Mouse (Mus musculus) lung, adult 18-20 months (tissue): Measurements from ENCODE around the gene Gm49384.

Source experiments
- DNase-seq, 2 experiments: peaks; one replicate each; pipeline ENCODE4 v3.0.0; 2022; ENCODE audit warnings: mixed read lengths in 2 of 2

The Gm49384 gene

GRCm38 (mm10) chr12:69204052-69204833, at the start of gene Gm49384:
TSS of gene Gm49384 (minus strand) at chr12:69204267.
- DNase-seq: no peak

DNA sequence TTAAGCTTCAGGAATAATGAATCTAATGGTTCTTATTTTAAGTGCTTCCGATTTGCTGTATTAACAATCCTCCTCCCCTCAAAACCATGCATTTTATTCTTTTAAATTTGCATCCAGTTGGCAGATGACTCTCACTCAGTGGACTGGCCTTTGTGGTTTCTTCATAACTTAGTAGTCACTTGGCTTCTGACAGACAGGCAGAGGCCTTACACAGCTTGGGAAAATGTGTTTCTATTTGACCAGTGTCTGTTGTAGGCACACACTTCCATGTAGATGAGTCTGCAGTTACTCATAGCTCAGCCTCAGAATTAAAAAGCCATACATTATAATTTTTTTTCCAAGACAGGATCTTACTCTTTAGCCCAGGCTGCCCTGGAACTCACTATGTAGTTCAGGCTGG, 49.7 kb upstream of the Gm49384 start:
- no peak for DNase-seq

GRCm38 (mm10) chr12:69250756-69251155, 46.7 kb upstream of the Gm49384 start:
- DNase-seq: no peak

GRCm38 (mm10) chr12:69249766-69250165, 45.7 kb upstream of the Gm49384 start:
- no peak for DNase-seq

GRCm38 (mm10) chr12:69241771-69242431, 37.8 kb upstream of the Gm49384 start:
- DNase-seq: peak; percentile 70 to 78

- no peak for DNase-seq
Measured at GRCm38 (mm10) chr12:69241405-69241770, 37.3 kb upstream of the Gm49384 start.

DNA sequence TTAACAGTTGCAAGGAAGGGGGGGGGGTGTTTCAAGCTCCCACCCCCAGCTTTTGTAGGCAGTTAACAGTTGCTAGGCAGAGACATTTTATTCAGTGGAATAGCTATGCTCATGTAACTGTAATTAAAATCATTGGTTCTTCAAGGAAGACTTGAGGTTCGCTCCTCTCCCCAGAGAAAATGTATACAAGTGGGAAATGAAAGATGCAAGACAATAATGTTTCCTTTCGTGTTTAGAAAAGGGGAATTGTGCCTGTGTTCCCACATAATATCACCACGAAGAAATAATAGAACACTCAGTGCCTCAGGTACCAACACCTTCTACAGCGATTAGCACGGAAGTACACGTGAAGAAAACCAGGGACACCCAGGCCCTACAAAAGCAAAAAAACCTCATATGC, 36.8 kb upstream of the Gm49384 start, which contains the start of gene Klhdc1:
Klhdc1 (plus strand) TSS at position 301 of the 400 bp plus-strand sequence.
- no peak for DNase-seq

DNA sequence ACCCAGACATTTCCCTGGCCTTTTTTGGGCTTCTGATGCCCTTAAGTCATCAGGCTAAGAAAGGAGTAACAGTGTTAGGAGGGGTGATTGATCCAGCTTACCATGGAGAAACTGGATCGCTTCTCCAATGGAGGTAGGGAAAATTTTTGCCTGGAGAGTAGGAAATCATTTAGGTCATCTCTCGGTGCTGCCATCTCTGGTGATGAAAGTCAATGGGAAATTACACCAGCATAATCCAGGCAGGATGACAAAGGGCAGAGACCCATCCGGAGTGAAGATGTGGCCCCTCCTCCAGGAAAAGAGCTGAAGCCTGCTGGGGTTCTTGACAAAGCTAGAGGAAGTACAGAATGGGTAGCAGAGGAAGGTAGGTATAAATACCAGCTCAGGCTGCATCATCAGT, 34.2 kb upstream of the Gm49384 start:
- DNase-seq: no peak

GRCm38 (mm10) chr12:69235782-69236181, 31.7 kb upstream of the Gm49384 start:
- DNase-seq: peak in 1 of 2 experiments; percentile 20

DNA sequence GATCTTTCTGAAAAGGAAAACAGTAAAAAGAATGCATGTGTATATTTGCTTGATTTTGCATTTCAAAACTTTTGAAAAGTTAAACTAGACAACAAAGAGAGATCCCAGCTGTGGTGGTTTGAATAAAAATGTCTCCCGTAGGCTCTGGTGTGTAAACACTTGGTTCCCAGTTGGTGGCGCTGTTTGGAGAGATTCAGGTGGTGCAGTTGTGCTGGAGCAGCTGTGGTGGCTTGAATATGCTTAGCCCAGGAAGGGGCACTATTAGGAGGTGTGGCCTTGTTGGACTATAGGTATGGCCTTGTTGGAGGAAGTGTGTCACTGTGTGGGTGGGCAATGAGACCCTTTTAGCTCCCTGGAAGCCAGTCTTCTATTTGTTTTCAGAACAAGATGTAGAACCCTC, 25.2 kb upstream of the Gm49384 start:
- DNase-seq: peak in 1 of 2 experiments; percentile 23

GRCm38 (mm10) chr12:69227776-69228466, 23.9 kb upstream of the Gm49384 start, which contains the start of gene Pole2:
TSS of gene Pole2 (minus strand) at chr12:69228195.
- DNase-seq: peak; percentile 86 to 89

DNA sequence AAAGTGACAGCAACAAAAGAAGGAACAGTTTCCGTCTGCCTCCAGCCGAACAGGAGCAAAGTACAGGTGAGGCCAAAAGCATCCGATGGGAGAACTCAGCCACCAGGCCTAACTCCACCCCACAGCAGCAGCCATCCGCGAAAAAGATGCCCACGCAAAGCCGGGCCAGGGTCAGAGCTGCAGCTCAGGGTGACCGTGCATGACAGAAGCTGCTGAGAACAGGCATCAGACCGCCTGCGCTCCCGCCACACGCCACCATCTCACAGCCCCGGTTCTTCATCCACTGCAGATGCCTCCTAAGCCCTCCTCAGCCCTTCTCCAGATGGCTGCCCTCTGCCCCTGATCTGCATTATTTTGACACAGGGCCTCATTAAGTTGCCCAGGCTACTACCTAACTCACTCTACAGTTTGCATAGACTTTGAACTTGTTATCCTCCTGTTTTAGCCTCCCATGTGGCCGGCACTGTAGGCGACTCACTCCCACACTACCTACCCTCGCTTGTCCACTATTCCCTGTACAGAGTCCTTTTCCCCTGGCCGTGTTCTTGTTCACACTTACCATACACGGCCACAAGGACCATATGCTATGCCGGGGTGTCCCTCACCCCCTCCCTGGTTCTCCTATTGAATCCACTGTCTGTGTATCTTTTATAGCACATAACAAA, 16.7 kb upstream of the Gm49384 start:
- DNase-seq: no peak

- no peak for DNase-seq
Measured at GRCm38 (mm10) chr12:69216587-69216986, 12.5 kb upstream of the Gm49384 start.

- peak; percentile 56 to 59 for DNase-seq
Measured at GRCm38 (mm10) chr12:69215000-69215785, 11.1 kb upstream of the Gm49384 start.

GRCm38 (mm10) chr12:69214393-69214792, 10.3 kb upstream of the Gm49384 start:
- no peak for DNase-seq

GRCm38 (mm10) chr12:69213186-69213777, 9.2 kb upstream of the Gm49384 start:
- DNase-seq: no peak

DNA sequence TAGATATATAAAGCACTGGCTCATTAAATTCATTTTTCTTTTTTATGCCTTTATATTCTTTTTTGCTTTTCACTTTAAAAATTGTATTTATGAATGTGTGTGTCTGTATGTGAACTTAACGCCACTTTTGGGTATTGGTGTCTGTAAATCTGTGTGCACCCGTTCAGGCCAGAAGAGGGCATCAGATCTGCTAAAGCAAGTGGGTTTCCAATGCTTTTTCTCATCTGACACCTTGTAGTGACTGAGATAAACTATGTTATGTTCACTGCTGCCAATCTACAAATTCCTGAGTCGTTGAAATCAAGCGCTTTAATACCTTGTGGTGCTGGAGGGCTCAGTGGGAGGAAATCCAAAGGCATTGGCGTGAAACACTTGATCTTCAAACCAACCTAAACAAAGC, 7.0 kb upstream of the Gm49384 start:
- no peak for DNase-seq

DNA sequence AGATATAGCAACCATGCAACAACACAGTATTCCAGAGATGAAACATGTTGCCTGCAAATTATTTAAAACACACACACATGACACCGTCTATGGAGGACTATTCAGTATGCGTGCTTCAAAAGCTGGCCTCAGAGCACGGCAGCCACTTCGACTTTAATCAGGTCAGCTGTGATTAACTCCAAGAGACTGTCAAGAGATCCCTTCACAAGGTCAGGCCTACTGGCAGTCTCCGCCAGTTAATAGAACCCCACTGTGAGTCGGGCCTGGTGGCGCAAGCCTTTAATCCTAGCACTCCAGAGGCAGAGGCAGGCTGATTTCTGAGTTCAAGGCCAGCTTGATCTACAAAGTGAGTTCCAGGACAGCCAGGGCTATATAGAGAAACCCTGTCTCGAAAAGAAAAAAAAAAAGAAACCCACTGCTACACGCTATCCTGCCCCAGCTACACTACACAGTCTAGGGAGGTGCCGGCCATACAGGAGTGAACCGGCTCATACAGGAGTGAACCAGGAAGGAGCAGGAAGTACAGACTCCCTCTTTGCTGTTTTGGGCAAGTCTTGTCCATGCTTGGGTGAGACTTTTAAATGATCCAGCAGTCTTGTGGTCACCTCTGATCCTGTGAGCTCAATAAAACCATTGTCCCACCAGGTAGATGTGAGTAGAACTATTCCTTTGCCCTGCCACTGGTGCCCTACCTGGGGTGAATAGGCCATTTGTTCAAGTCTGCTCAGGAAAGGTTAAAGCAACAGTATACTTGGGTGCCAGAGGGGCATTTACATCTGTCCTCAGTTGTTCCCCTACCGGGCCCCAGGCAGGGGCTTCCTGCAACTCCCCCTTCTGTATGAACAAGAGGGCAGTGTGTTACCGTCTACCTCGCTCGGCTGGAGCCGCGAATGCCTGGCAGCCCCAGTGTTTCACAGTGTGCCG, 6.3 kb upstream of the Gm49384 start:
- no peak for DNase-seq

GRCm38 (mm10) chr12:69208520-69208919, 4.5 kb upstream of the Gm49384 start:
- DNase-seq: no peak

- no peak for DNase-seq
Measured at GRCm38 (mm10) chr12:69207926-69208325, 3.9 kb upstream of the Gm49384 start.

GRCm38 (mm10) chr12:69207396-69207795, 3.3 kb upstream of the Gm49384 start:
- no peak for DNase-seq
